17 mouse cellular contexts compared by ENCODE assay signal in genomic region chr14:36328258-36328891, GRCm38 (mm10).
A peak's percentile ranks its signal among the peaks of the same experiment; 100 is the strongest.
DNase-seq lines count a peak whose midpoint lies in the region; ATAC-seq lines count a peak whose summit lies in the region.
"Had no signal": no experiment of that assay in that cellular context is flagged by ENCODE, and none has a peak within 500 bp of the region (broad histone marks: within the 10 kb centered on the region; RNA-seq: fewer than 3 reads in every experiment).

No protein-coding gene starts in this region.

- H3K27me3 ChIP-seq in intestine, embryonic 15.5 days (replicated peaks), result no peaks in the 10 kb centered on the region
- H3K27me3 ChIP-seq: embryonic facial prominence, embryonic 12.5 days; heart, embryonic 12.5 days; hindbrain, embryonic 15.5 days had no signal

- no peak overlapping the region for H3K4me2 ChIP-seq in intestine, embryonic 15.5 days (replicated peaks)
- H3K4me2 ChIP-seq: embryonic facial prominence, embryonic 12.5 days; heart, embryonic 12.5 days; hindbrain, embryonic 15.5 days had no signal

- ATAC-seq in common myeloid progenitor, adult 5-6 weeks (replicated peaks; ENCODE audit: low read depth, poor library complexity, severe bottlenecking), result 0 out of 2 replicates have a peak, but pooled peaks have one; percentile 22
- peak; percentile 76 for ATAC-seq in megakaryocyte progenitor cell, adult 5-6 weeks (replicated peaks; ENCODE audit: poor library complexity)
- no peak for ATAC-seq in intestine, embryonic 15.5 days
- ATAC-seq: forebrain, embryonic 16.5 days had no signal

- no peaks in the 10 kb centered on the region for H3K9me3 ChIP-seq in intestine, embryonic 15.5 days
- H3K9me3 ChIP-seq: embryonic facial prominence, embryonic 12.5 days; heart, embryonic 12.5 days; hindbrain, embryonic 15.5 days had no signal

- intact Hi-C loops in gastrocnemius, postnatal 14 days (cut with DNase I; ENCODE audit: low total_unique reads), result no loop called here

- no peak overlapping the region for H3K27ac ChIP-seq in intestine, embryonic 15.5 days
- H3K27ac ChIP-seq: embryonic facial prominence, embryonic 12.5 days; heart, adult 2 months; hindbrain, embryonic 15.5 days had no signal

- no peak overlapping the region for H3K9ac ChIP-seq in intestine, embryonic 15.5 days
- H3K9ac ChIP-seq: embryonic facial prominence, embryonic 12.5 days; heart, embryonic 12.5 days; hindbrain, embryonic 15.5 days had no signal

- peak; percentile 32 for DNase-seq in right cerebral cortex, adult 18-20 months
- no peak for DNase-seq in right cerebral cortex, postnatal 4 days
- DNase-seq in gastrocnemius, postnatal 14 days, result no peak
- DNase-seq: adrenal gland, adult 2 months; adrenal gland, postnatal 25 days; cerebellum, adult 11 months; cerebellum, adult 8-10 months; cerebellum, postnatal 14 days; heart, adult 2 months; heart, postnatal 36 days had no signal

- H3K4me3 ChIP-seq in intestine, embryonic 15.5 days (replicated peaks), result no peak overlapping the region
- H3K4me3 ChIP-seq: embryonic facial prominence, embryonic 12.5 days; heart, adult 2 months; heart, embryonic 12.5 days; hindbrain, embryonic 15.5 days had no signal

- H3K36me3 ChIP-seq in intestine, embryonic 15.5 days, result no peaks in the 10 kb centered on the region
- H3K36me3 ChIP-seq: embryonic facial prominence, embryonic 12.5 days; heart, embryonic 12.5 days; hindbrain, embryonic 15.5 days had no signal

- WGBS in intestine, embryonic 15.5 days, result 62% methylated on average over 3 of the region's 3 CpGs

- no peaks in the 10 kb centered on the region for H3K4me1 ChIP-seq in intestine, embryonic 15.5 days (replicated peaks)
- H3K4me1 ChIP-seq: embryonic facial prominence, embryonic 12.5 days; heart, embryonic 12.5 days; hindbrain, embryonic 15.5 days had no signal
